Mouse (Mus musculus): ENCODE data around the gene Irak2.

The Irak2 gene

DNA sequence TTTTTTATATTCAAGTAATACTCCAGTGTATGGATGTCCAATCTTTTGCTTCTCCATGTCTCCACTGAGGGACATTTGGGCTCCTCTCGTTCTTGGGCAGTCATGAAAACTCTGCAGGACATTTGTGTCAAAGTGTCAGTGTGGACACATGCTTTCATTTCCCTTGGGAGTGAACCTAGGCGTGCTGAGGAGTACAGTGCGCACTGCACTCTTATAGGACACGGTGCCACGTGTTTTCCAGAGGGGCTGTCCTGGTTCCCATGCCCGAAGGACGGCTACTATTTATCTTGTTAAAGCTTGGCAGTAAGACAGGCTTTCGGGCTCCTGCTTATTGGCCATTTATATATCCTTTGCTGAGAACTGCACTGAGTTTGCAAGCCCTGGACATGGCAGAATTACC is 4.3 kb downstream of the Irak2 start:
- no peak for DNase-seq

DNA sequence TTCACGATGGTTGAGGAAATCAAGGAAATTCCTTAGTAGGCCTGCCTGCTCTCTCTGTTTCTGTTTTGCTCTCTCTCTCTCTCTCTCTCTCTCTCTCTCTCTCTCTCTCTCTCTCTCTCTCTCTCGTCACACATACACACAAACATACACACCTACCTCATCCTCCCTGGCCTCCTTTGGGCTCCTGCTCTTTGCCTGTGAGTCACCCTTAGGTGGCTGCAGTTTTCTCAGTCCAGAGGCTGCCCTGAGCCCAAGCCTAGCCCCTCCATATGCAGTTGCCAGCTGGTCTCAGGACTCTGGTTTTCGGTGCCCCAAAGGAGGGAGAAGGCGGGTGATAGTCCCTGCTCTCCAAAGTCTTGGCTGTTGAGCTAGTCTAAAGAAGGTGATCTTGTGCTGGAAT is 4.8 kb downstream of the Irak2 start:
- DNase-seq = no peak

DNA sequence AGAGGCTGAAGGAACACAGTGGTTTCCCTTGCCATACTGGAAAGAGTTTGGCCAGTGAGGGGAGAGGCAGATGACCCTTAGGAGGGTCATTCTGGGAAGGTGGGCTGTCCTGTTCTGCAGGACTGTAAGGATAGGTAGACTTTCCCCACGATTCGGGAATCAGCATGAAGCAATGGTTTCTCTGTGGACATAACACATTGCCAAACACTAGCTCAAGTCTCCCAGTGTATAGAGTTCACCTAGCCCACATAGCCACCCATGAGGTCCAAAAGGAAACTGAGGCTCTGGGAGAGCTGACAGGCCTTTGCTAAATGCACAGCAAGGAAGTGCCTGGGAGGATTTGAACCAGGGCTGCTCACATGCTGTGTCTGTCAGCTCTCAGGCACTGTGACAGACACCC is 5.7 kb downstream of the Irak2 start:
- no peak for DNase-seq

DNA sequence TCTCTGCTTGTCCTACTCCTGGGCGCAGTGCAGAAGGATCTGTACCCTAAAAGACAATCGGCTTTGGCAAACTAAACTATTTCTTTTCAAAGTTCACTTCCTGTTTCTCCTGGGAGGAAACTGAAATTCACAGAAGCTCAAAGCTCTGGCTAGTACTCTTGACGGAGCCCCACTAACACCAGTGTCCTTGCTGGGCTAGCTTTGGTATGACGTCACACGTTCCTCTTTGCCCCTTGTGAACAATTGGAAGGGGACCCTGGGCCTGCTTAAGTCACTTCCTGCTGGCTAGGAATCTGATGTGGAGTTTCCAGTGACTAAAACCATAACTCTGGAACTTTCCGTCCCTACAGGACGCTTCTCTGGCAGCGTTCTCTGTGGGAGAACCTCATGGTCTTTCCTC is 6.5 kb downstream of the Irak2 start:
- DNase-seq = no peak

DNA sequence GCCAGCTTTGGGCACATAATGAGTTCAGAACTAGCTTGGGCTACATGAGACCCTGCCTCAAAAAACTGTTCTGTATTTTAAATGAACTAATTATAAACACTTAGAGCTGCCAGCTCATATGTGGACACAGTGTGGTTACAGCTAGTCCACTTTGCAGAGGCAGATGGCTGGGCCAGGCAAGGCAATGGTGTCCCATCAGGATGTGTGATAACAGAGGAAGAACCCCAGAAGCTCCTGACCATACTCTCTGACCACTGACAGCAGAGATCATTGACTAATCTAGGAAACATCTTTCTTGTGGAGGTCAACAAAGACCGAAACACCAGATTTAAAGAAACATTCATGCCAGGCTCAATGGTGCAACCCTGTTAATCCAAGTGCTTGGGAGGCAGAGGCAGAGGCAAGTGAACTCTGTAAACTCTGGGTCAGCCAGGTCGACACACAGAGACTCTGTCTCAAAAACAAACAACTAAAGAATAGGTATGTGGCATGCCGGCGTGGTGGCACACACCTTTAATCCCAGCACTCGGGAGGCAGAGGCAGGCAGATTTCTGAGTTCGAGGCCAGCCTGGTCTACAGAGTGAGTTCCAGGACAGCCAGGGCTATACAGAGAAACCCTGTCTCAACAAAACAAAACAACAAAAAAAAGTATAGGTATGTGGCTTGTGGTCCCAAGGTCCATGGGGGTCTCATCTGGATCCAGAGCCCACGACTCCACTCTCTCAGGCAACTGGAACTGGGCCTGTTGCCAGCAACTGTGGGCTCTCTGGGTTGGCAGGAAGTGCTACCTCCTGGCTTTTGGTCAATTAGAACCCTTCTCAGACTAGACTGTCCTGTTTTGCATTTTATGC is 11.3 kb downstream of the Irak2 start:
- DNase-seq = no peak

DNA sequence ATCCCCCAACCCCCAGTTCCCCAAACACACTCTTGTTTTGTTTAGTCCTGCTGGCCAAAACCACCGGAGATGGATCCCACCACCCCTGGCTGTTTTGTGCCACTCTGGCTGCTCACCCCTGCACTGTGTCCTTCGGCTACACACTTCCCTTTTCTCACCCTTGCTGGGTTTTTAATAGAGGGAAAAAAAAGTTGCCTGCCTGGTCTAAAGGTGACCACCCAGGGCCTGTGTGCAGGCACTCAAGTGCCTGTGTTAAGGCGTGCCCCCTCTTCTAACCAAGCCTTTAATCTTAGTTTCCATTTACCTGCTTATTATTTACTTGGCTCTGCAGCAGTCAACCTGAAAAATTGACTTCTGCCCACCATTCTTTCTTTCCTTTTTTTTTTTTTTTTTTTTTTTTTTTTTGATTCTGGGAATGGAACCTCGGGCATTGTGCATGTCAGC is 12.0 kb downstream of the Irak2 start:
- no peak for DNase-seq

DNA sequence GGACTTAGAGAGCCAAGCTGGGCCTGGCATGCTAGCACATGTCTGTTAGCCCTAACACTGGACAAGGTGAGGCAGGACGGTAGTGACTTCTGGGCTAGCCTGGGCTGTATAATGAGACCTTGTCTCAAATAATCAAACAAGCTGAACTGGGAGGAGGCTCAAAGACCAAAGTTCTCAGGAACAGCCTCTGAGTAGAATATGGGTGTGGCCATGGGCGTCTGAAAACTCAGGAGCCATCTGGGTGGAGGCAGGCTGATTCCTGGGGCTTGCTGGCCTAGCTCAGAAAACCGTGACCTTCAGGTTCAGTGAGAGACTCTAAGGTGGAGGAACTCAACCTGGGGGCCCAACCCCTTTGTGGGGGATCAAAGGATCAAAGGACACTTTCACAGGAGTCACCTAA is 13.4 kb downstream of the Irak2 start:
- no peak for DNase-seq

DNA sequence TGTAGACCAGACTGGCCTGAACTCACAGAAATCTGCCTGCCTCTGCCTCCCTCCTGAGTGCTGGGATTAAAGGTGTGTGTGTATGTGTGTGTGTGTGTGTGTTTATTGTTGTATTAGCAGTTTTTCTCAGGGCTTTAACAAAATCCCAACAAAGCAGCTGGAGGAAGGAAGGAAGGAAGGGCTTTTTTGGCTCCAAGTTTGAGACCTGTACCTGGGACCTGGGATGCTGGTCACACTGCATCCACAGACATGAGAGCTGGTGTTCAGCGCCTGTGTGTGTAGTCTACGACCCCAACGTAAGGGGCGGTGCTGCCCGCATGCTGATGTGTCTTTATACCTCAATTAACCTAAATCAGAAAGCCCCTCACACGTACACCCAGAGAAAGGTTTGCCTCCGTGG is 15.3 kb downstream of the Irak2 start:
- DNase-seq = no peak

DNA sequence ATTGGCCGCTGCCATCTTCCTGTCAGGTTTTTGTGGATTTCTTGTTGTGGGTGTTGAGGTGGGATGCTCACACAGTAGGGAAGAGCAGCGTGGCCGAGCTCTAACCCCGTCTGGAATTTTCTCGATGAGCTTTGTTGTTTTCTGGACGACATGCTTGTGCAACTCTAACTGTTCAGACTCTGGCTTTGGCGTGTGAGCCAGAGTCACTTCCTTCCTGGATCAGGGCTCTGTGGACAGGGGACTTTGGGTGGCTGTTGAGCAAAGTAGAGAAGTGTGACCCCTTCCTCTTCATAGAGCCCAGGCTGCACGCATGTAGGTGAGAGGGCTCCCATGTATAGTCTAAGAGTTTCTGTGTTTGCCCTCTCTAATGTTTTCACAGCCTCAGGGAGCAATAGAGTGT is 15.8 kb downstream of the Irak2 start:
- no peak for DNase-seq

DNA sequence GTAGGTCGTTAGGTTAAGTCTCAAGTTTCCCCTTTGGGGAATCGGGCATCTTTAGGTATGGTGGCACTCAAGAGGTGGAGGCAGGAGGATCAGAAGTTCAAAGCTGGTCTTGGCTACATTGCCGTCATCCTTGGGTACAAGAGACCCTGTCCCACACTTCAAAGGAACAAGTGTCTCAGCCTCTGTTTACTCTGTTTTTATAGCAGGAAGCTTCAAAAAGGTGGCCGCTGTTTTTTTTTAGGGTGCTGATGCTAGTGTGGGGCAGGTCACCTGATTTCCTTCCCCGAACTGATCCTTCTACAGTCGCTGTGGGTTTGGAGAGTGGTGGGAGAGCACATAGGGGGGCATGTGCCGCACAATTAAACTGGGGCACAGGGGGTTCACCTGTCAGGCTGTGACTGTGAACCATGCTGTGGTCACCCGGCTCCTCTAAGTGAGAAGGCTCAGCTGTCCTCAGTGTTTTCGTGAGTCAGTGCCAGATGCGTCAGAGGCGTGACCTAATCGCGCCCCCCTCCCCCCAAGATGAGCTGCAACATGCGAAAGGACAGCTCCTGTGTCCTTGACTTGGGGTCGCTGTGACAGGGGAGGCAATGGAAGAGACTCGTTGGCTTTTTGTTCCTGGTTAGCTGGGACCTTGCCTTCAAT is 16.6 kb downstream of the Irak2 start:
- DNase-seq = no peak

DNA sequence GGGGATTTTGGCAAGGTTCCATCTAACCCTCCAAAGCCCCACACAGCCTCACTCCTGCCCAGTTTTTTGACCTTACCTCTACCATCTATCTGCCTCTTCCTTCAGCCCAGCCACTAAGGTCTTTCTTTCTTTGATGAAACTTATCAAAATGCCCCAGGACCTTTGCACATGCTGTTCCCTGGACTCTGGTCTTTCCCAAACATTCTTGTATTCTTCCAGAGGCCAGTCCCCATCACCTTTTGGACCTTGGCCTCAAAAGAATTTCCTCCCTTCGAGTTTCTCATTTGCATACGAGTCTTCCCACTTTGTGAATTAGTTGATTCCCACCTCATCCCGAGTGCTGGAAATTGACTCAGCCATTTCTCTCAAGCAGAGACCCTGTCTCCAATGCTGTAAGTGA is 17.2 kb downstream of the Irak2 start:
- no peak for DNase-seq

DNA sequence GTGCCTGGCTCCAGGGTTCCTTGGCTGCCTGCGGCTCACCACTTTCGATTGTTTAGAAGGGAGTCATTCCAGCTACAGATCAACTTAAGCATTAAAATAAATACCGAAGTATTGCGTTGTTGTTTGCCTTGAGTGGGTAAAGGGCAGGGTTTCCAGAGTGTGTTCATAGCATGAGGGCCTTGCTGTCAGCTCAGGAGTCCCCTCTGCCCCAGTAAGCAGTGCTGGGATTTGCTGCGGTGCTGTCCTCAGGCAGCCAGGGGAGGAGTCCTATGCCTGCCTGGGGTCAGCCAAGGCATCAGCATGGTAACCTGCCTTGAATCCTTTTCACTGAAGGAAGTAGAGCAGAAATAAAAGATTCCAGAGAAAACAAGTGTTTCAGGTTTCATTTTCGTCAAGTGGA is 18.6 kb downstream of the Irak2 start:
- DNase-seq = no peak

DNA sequence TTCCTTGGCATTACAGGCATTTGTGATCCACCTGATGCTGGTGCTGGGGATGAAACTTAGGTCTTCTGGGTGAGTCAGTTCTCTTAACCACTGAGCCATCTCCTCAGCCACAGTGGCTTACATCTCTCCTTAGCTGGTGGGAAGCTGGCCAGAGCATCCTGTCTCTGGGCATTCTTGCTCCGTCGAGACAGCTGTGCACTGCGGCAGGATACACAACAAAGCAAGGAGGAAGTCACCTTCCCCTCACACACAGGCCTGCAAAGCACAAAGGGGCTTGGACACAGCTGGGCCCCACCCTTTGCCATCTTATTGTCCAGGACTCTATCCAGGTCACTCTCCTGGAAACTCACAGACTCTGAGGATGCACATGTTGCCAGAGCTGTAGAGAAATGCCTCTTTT is 20.0 kb downstream of the Irak2 start:
- no peak for DNase-seq

DNA sequence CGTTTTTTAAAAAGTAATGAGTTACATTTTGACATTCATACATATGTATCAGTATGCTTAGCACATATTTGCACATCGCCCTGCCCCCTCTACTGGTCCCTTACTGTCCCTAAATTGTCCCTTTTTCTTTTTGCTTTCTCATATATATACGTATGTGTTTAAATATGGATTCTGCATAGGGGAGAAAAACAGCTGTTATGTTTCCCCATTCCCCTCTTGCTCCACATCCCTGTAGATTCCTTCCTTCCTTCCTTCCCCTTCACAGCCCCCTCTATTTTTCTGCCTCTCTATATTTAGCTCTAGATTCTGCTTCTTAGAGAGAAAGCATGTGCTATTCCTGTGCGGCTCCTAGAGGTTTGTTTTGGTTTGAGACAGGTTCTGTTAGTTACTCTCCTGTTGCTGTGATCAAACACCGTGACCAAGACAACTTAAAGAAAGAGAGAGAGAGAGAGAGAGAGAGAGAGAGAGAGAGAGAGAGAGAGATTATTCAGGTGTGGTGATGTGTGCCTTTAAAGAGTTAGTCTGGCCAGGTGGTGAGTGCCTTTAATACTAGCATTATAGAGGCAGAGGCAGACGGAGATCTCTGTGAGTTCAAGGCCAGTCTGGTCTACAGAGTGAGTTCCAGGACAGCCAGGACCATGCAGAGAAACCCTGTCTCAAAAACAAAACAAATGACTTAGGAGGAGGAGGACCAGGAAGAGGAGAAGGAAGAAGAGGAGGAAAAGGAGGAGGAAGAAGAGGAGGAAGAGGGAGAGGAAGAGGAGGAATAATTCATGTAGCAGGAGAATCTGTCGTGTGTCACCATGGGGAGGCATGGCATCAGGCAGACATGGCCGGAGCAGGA is 21.6 kb downstream of the Irak2 start:
- DNase-seq = no peak

DNA sequence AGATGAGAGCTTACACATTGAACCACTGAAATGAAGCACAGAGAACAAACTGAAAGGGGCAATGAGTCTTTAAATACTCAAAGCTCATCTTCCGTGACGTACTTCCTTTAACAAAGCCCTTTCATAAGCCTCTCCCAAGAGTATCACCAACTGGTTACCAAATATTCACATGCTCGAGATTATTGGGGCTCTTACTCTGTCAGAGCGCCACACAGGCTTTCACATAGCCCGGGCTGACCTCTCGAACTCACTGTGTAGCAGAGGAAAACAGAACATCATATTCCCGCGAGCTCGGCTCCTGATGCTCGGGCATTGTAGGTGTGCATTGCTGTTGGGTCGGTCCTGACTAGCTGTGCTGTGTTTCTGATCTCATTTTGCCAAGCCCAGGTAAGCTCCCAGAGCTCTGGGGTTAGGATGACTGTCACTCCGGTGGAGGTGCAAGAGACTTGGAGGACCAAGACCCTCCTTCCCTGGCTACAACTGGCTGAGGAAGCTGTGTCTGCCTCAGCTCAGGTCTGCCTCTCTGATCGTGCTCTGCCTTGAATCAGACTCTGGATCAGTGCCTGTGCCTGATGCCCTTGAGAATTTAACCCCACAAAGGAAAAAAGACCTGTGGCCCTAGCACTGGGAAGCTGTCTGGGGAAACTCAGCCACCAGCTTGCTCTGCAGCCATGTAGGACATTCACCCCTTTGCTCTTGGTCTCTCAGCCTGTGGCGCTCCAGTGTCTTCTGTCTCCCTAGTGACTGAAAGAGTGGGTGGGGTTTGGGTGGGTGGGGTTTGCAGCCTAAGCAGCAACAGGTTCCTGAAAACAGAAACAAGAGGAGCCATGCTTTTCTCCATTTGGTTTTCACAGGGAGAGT is 22.5 kb downstream of the Irak2 start:
- DNase-seq = no peak

DNA sequence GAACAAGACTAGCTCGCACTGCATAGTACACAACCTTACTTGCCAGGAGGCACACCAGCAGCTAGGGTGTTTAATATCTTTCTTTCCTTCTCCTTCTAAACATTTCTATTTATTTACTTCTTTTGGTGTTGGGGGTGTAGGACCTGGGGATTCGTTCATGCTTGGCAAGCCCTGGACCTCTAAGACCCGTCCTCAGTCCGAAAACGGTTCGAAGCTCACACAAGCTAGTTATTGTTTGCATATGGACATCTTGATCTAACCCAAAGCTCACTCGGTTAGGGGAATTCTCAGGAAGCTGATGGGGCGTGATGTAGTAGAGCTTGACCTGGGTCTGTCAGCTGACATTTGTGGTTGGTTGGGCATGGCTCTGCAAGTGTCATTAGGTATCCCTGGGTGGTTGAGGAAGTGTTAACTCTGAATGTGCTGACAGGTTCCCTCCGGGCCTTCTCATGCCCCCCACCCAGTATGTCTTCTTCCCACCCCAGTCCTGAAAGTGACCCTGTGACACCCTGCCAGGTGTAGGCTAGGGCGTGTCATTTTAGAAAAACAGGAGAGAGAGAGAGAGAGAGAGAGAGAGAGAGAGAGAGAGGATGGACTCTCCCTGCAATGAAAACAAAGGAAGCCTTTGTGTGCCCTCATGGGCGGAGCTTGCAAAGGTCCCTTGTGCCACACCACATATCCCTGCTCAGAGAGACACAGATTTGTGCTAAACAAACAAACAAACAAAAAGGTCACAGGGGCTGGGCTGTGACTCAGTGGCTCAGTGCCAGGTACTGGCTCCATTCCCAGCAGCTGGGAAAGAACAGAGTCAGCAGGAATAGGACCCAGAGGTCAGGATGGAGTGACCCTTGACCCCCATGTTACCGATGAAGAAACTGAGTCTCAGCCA is 23.3 kb downstream of the Irak2 start:
- no peak for DNase-seq

DNA sequence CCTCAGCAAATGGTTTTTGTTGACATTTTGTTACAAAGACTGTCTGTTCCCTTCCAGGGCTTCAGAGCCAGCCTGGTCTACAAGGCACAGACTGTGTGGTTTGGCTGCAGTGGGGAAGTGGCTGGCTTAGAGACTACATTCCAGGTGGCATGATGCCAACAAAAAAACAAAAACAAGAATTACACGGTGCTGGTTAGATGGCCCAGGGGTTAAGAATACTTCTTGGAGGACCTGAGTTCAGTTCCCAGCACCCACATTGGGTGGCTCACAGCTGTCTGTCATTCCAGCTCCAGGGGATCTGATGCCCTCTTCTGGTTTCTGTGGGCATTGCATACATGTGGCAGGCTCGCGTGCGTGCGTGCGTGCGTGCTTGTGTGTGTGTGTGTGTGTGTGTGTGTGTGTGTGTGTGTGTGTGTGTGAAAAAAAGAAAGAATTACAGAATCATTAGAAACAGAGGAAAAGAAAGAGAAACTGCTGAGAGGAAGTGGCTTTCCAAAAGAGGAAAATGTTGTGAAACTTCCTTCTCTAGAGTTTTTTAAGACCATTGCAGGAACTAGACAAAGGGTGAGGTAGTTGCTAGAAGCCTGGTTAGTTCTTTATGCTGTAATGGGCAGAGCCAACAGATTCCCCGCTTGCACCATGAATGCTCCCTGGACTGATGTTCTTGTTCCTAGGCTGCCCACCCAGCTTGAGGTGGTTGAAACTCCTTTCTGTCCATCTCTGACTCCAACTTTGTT is 24.9 kb downstream of the Irak2 start:
- no peak for DNase-seq

DNA sequence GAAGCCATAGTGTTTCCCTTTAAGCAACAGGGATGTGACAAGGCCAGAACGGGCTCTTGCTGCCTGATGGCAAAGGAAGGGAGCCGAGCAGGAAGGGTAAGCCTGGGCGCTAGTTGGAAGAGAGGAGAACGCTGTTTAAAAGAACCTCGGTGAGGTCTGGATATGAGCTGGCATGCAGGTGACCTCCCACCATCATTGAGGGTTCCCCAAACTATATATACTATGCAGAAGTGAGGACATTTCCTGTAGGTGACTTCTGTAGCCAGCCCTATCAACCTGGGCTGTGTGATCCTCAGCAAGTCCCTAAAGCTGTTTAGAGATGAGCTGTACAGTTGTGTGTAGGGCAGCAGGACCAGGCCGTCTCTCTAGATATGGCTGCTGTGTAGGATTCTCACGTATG is 26.0 kb downstream of the Irak2 start:
- DNase-seq = no peak

DNA sequence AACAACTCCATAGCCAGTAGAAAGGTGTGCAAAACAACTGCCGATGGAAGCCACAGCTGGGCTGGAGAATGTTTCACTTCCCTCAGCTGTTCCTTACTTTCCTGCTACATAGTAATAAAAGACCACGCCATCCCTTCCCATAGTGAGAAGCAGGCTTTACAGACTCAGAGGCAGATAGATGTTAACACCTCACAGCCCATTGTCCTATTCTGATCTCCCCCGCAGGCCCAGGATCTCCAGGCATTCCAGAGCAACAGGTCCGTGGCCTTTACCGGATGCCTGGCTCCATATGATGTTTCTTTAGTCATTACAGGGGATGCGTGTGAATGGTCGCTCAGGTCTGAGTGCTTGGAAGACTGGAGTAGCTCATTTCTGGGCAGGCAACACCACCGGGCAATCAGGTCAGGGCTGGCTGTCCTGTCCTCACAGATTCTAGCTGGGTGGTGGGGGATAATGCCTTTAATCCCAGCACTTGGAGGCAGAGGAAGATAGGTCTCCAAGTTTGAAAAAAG is 29.4 kb downstream of the Irak2 start:
- DNase-seq = no peak

DNA sequence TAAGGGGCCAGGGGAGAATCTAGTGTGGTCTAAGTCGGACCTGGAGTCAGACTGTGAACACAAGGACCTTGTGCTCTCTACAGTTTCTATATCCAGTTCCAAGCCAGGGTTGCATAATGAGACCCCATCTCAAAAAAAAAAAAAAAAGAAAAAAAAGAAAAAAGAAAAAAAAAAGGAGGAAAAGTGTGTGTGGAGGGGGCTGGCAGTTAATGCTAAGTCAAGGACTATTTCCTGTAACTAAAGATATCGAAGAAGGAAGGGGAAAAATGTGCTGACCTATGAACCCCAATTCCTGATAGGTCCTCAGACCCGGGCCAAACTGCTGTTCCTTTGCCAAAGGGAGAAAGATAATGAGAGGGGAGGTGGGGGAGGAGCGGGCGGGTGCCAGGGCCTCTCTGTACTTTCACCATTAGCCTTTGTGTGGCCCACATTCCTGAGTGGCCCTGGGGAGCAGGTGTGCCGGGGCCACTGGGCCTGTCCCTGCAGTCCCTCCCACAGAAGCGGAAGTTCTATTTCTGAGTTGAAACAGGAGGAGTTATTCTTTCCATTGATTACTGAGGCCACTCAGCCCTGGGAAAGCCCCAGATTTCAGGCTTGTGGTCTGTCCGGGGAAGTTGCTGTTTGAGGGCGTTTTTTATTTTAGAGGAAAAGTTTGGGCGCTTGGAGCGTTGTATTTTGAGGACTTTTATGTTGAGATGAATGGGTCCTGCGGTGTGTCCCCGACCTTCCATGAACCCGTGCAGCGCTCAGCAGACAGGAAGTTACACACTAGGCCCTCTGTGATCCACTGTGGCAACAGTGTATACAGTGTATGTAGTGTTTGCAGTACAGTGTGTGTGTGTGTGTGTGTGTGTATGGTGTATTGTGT is 30.3 kb downstream of the Irak2 start:
- DNase-seq = peak; percentile 54 to 61
